Mouse (Mus musculus) stomach, postnatal 0 days (tissue): Measurements from ENCODE around the gene Repin1. TPM values are rescaled to one million over a fixed set of nuclear protein-coding genes. Genes with fewer than 3 reads are reported as not detected.

ENCODE experiments used
- ATAC-seq: fragments of 200-750 bp; cut with Nextera tagmentation; 2 replicates; pipeline ENCODE4 v1.8.0; 2017; ENCODE audit not compliant: low FRiP score, low TSS enrichment
- DNase-seq: peaks from one replicate; pipeline ENCODE4 v3.0.0-alpha.2; 2016; ENCODE audit warnings: low spot score
- H3K27ac ChIP-seq: fragments of 300-500 bp; sonication (generic); replicated peaks from 2 replicates; pipeline ENCODE4 v1.5.1; 2014; ENCODE audit warnings: mild to moderate bottlenecking, control low read depth
- H3K27me3 ChIP-seq: fragments of 300-500 bp; sonication (generic); 2 replicates; pipeline ENCODE4 v1.6.1; 2014; ENCODE audit warnings: low read length; ENCODE audit not compliant: control insufficient read depth, insufficient read depth
- H3K36me3 ChIP-seq: fragments of 300-500 bp; sonication (generic); 2 replicates; pipeline ENCODE4 v1.6.1; 2014; ENCODE audit warnings: low read length, mixed read lengths; ENCODE audit not compliant: control insufficient read depth, insufficient read depth
- H3K4me1 ChIP-seq: fragments of 300-500 bp; sonication (generic); replicated peaks from 2 replicates; pipeline ENCODE4 v1.6.1; 2014; ENCODE audit warnings: antibody characterized with exemption; ENCODE audit not compliant: control insufficient read depth, insufficient read depth
- H3K4me2 ChIP-seq: fragments of 300-500 bp; sonication (generic); replicated peaks from 2 replicates; pipeline ENCODE4 v1.6.1; 2014; ENCODE audit warnings: low read depth, mild to moderate bottlenecking, control low read depth, moderate library complexity
- H3K4me3 ChIP-seq: fragments of 300-500 bp; sonication (generic); 2 replicates; pipeline ENCODE4 v1.5.1; 2014; ENCODE audit warnings: low read depth, low read length, control low read depth
- H3K9ac ChIP-seq: fragments of 300-500 bp; sonication (generic); 2 replicates; pipeline ENCODE4 v1.6.1; 2014; ENCODE audit warnings: mild to moderate bottlenecking, low read length, control low read depth, mixed read lengths
- H3K9me3 ChIP-seq: fragments of 300-500 bp; sonication (generic); 2 replicates; pipeline ENCODE4 v1.6.1; 2016; ENCODE audit warnings: low read length; ENCODE audit not compliant: control insufficient read depth
- CTCF ChIP-seq: IDR thresholded peaks from 2 replicates; pipeline ENCODE4 v1.5.1; 2016; ENCODE audit warnings: antibody characterized with exemption, low read depth, mild to moderate bottlenecking, moderate library complexity
- EP300 ChIP-seq: optimal IDR thresholded peaks from 2 replicates; pipeline ENCODE3; 2016; ENCODE audit warnings: antibody characterized with exemption
- WGBS: fragments of 180-500 bp; shearing (Covaris S2); extraction: QIAGEN DNeasy Blood & Tissue Kit; methylation state at CpG from one replicate; pipeline ENCODE4 v1.1.7; 2014; 5-methylcytosine and 5-hydroxymethylcytosine counted together
- polyA plus RNA-seq: library from polyadenylated mRNA; unstranded; fragments of >200 nt; fragmentation: Nextera tagmentation; extraction: Ambion mirVana; gene quantifications from 2 replicates; pipeline ENCODE4 v1.2.1, GENCODE M21; 2015

The Repin1 gene
- polyA plus RNA-seq, 1 experiment from 2014 or later, result 11.6 TPM

- Histone ChIP-seq H3K9me3 (no peaks in the 10 kb centered on the region), H3K4me1 (0 out of 2 replicates have a peak, but pooled peaks cover 3% of the 10 kb centered on the region), H3K9ac (no peak overlapping the region), H3K36me3 (peaks cover 2% of the 10 kb centered on the region; the same call in 1 of the 2 replicates), H3K4me3 (no peak overlapping the region), H3K4me2 (no peak overlapping the region), H3K27ac (no peak overlapping the region), H3K27me3 (no peaks in the 10 kb centered on the region)
- WGBS, result 20% methylated on average over 5 of the region's 5 CpGs
- TF ChIP-seq CTCF, result no peak
- no peak for TF ChIP-seq EP300
- DNase-seq (peak; percentile 50), ATAC-seq (peak; percentile 39; the same call in 1 of the 2 replicates)
Measured at GRCm38 (mm10) chr6:48566312-48566711, 27.4 kb upstream of the Repin1 start.

- no peak overlapping the region for H3K4me3 ChIP-seq
- H3K9me3 ChIP-seq, result no peaks in the 10 kb centered on the region
- H3K9ac ChIP-seq, result no peak overlapping the region
- 46% methylated on average over 21 of the region's 21 CpGs for WGBS
- peak overlapping the region; percentile 70 for H3K27ac ChIP-seq
- no peaks in the 10 kb centered on the region for H3K27me3 ChIP-seq
- DNase-seq (peak; percentile 37), ATAC-seq (peak; percentile 38; the same call in 1 of the 2 replicates)
- TF ChIP-seq CTCF, result no peak
- no peak for TF ChIP-seq EP300
- peaks cover 2% of the 10 kb centered on the region; the same call in 1 of the 2 replicates for H3K36me3 ChIP-seq
- 0 out of 2 replicates have a peak, but pooled peaks cover 3% of the 10 kb centered on the region for H3K4me1 ChIP-seq
- H3K4me2 ChIP-seq, result peak overlapping the region; percentile 29; the same call in 1 of the 2 replicates
Measured at GRCm38 (mm10) chr6:48568036-48568984, 25.4 kb upstream of the Repin1 start.

- WGBS, result 50% methylated on average over 8 of the region's 8 CpGs
- Histone ChIP-seq H3K36me3 (peaks cover 2% of the 10 kb centered on the region; the same call in 1 of the 2 replicates), H3K27me3 (no peaks in the 10 kb centered on the region), H3K4me1 (0 out of 2 replicates have a peak, but pooled peaks cover 3% of the 10 kb centered on the region), H3K4me2 (peak overlapping the region; percentile 29; the same call in 1 of the 2 replicates), H3K4me3 (no peak overlapping the region), H3K9ac (peak overlapping the region; percentile 13; the same call in 1 of the 2 replicates), H3K9me3 (no peaks in the 10 kb centered on the region), H3K27ac (peak overlapping the region; percentile 70; the same call in 1 of the 2 replicates)
- ATAC-seq (no peak), DNase-seq (no peak)
- TF ChIP-seq CTCF, result no peak
Measured at GRCm38 (mm10) chr6:48569065-48569807, 24.4 kb upstream of the Repin1 start.

GRCm38 (mm10) chr6:48572014-48572413 lies 21.7 kb upstream of the Repin1 start:
- peak overlapping the region; percentile 73 for H3K27ac ChIP-seq
- ATAC-seq, result no peak
- no peaks in the 10 kb centered on the region for H3K27me3 ChIP-seq
- DNase-seq, result no peak
- H3K9ac ChIP-seq, result peak overlapping the region; percentile 54
- 0 out of 2 replicates have a peak, but pooled peaks cover 3% of the 10 kb centered on the region for H3K4me1 ChIP-seq
- H3K4me3 ChIP-seq, result peak overlapping the region; percentile 33
- no peaks in the 10 kb centered on the region for H3K9me3 ChIP-seq
- peak overlapping the region; percentile 47 for H3K4me2 ChIP-seq
- 86% methylated on average over 5 of the region's 5 CpGs for WGBS
- TF ChIP-seq CTCF (no peak), EP300 (no peak)
- peaks cover 2% of the 10 kb centered on the region; the same call in 1 of the 2 replicates for H3K36me3 ChIP-seq

- H3K4me3 ChIP-seq, result peak within 1 kb of the TSS; percentile 33
- peak within 1 kb of the TSS; percentile 47 for H3K4me2 ChIP-seq
- TF ChIP-seq EP300 (no peak), CTCF (no peak)
- peak within 1 kb of the TSS; percentile 78 for H3K27ac ChIP-seq
- H3K27me3 ChIP-seq, result no peaks in the 10 kb centered on the region
- DNase-seq, result peak; percentile 53
- 0 out of 2 replicates have a peak, but pooled peaks cover 3% of the 10 kb centered on the region for H3K4me1 ChIP-seq
- peak within 1 kb of the TSS; percentile 54 for H3K9ac ChIP-seq
- peaks cover 2% of the 10 kb centered on the region; the same call in 1 of the 2 replicates for H3K36me3 ChIP-seq
- ATAC-seq, result peak; percentile 63; the same call in 1 of the 2 replicates
- no peaks in the 10 kb centered on the region for H3K9me3 ChIP-seq
- 21% methylated on average over 6 of the region's 6 CpGs for WGBS
Measured at GRCm38 (mm10) chr6:48572572-48573061, 21.1 kb upstream of the Repin1 start, which contains the start of gene Rarres2. Rarres2 (minus strand) TSS chr6:48572789.
